Mouse (Mus musculus) adrenal gland, postnatal 10 days (tissue): ENCODE data around the gene Pick1. TPM values are rescaled to one million over a fixed set of nuclear protein-coding genes. Genes with fewer than 3 reads are reported as not detected.
"Not testable (repeated sequence)": the region's sequence is repeated elsewhere in the genome, so short reads cannot be mapped to it uniquely, and the experiment has no call there.

Experiments used
- DNase-seq: peaks from one replicate; pipeline ENCODE4 v3.0.0; 2021; ENCODE audit warnings: mixed read lengths
- total RNA-seq, 2 experiments: library from RNA; stranded (reverse); gene quantifications; 2 replicates each; pipeline ENCODE4 v1.2.3; 2021

Pick1 gene
- total RNA-seq, 2 experiments from 2014 or later, result 18.9 to 28.4 TPM

- DNase-seq, result peak; percentile 94
Measured at GRCm38 (mm10) chr15:79224685-79225084, 4.3 kb upstream of the Pick1 start.

- not testable (repeated sequence) for DNase-seq
Measured at GRCm38 (mm10) chr15:79225780-79226179, 3.2 kb upstream of the Pick1 start.

- DNase-seq, result no peak
Measured at GRCm38 (mm10) chr15:79235268-79235667, 6.3 kb downstream of the Pick1 start.

DNA sequence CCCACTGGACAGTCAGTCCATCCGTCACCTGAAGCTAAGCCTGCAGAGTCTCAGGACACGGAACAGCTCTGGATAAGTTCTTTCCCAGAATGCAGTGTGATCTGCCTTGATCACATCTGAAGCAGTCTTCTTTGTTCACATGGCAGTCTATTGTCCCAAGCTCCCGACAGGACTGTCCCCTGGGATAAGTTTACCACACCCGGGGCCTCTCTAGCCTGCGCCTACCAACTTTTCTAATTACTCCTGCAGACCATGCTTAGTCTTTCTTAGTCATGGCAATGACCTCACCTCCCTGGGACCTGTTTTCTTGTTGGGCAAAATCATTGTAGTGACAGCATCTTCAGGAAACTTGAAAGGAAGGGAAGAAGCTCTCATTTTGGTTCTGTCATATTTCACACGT lies 9.1 kb downstream of the Pick1 start:
- DNase-seq, result no peak

GRCm38 (mm10) chr15:79242574-79243233 lies 13.7 kb downstream of the Pick1 start:
- no peak for DNase-seq

DNA sequence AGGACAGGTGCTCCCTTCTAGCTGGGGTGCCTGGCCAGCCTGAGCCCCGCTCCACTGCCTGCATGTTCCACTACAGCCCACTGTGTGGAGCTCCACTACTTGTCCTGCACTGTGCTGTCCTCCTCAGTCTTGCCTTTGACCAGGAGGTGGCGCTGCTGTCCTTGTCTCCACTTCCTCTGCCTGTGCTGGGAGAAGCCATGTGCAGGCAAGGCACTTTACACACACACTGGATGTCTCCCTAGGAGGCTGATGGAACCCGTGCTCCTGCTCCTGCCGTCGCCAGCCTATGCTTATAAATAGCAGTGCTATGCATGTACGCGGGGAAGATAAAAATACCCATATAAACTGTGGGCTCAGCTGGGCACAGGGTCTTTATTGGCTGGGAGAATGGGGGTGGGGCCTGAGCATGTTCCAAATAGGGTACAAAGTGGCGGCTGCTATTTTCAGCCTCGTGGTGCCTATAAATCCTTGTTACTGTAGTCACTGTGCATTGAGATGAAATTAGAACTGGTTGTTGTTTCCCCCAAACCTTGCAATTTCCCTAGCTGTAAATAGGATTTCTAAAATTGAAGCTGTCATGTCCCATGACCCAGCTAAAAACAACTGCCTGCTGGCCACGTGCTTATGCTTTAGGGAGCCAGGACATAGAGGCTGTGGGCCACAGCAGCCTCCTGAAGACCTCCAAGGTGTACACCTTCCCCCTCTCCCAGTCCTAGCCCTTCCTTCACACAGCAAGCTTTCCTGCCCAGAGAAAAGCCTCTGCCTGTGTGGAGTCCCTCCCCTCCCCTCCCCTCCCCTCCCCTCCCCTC lies 14.5 kb downstream of the Pick1 start:
- peak; percentile 96 for DNase-seq

- DNase-seq, result peak; percentile 67
Measured at GRCm38 (mm10) chr15:79244071-79244893, 15.3 kb downstream of the Pick1 start.

DNA sequence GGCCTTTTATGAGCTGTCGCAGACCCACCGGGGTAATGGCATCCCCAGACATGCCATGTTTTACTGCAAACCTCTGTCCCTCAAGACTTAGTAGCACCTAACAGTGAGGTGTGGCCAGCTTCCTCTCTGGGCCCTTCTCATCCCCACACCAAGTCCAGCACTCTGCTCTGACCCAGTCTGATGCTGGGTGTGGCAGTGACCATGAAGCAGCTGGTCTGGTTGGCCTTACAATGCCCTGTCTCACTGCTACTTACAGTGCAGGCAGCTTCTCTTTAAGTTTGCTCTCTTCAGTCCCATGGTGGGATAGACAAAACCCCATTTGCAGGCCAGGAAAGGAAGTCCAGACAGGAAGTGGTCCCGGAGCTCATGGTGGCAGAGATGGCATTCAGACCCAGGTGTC lies 16.3 kb downstream of the Pick1 start:
- DNase-seq, result no peak

GRCm38 (mm10) chr15:79250236-79250635 lies 21.3 kb downstream of the Pick1 start:
- DNase-seq, result peak; percentile 68

DNA sequence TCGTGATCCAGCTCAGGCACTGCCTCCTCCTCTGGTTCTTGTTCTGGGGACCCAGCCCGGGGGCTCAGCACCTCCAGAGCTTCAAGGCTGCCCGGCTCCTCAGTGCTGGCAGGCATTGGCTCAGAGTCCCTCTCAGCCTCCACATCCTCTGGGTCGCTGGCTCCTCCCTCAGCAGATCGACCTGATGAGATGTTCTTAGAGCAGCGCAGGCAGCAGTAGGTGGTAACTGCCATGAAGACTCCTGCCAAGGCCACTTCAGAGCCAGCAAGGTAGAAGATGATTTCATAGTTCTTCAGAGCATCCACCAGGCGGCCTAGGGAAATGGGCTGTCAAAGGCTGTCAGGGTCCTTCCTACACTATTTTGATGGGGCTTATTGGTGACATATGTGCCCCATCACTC lies 22.2 kb downstream of the Pick1 start:
- no peak for DNase-seq

GRCm38 (mm10) chr15:79251781-79252491 lies 23.0 kb downstream of the Pick1 start:
- no peak for DNase-seq

DNA sequence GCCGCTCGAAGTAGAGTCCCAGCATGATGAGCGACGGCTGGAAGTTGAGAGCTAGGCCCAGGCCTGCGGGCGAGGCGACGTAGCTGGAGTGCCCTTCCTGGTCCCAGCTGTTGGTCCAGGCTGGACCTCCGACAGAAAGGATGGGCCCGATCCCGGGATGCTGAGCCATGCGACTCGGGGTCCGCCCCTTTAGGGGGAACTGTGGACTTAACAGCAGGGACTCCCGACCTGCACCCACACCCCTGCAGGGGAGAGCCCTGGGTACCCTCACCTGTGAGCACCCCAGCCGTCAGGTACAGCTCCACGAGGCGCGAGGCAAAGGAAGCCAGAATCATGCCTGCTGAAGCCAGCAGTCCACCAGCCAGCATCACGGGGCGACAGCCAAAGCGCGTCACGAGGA lies 23.6 kb downstream of the Pick1 start:
- DNase-seq, result no peak

- DNase-seq, result no peak
Measured at GRCm38 (mm10) chr15:79254661-79255060, 25.7 kb downstream of the Pick1 start, which contains the start of gene Slc16a8. Gene Slc16a8, minus strand, starts transcription at chr15:79254761.

DNA sequence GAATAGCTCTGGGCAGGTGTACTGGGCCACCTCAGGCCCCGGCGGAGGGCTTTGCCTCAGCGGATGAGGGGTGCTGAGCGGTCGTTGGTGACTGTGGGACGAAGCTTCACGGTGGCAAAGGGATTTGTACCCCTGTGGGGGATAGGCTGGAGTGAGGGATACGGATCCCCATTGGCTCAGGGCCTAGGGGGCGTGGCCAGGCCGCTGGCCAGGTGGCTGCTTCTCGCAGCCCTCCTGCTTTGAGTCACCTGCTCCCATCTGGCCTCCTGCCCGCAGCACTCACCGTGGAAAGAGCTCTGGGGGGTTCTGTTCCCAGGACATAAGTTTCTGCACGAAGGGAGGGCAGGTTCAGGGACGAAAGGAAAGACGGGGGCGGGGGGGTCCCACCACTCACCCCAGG lies 29.5 kb downstream of the Pick1 start:
- no peak for DNase-seq

DNA sequence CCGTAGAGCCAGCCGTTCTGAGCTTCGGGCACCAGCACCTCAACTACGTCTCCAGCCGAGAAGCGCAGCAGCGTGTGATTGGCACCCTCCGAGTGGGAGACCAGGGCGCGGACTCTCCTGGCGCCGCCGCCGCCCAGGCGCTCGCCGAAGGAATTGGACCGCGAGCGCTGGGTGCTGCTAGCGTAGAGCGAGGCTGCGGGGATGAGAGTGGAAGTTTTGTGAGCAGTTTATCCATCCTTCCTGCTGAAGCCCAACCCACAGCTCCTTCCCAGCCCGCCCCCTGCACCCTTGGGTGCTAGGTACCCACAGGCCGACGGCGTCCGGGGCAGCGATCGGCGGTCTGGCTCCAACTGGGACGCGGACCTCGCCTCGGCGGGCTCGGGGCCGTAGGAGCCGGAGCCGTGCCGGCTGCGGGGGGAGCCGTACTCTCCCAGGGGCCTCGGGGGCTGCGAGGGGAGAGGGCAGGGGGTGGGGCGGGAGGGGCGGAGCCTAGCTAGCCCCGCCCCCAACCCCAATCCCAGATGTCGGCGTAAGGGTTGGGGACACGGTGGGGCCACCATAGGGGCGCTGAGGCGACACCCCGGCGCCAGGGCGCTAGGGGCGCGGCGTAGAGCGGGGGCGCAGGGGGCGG lies 32.2 kb downstream of the Pick1 start:
- DNase-seq, result peak; percentile 35

- DNase-seq, result no peak
Measured at GRCm38 (mm10) chr15:79261757-79262156, 32.8 kb downstream of the Pick1 start.

DNA sequence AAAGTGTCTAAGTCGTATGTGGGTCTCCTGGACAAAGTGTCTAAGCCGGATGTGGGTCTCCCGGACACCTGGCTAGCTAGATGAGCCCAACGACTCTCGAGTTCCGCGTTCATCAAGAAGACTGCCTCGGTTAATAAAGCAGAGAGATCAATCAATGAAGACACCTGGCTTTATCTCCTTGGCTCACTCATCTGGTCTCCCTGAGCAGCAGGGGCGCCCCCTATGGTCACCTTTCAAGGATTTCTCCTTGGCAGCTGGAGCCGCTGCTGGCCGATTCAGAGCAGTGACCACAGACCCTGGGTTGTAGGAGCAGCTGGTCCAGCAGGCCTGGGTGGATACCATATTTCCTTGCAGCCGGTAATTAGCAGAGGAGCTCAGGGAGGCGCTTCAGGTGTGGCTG lies 33.4 kb downstream of the Pick1 start:
- DNase-seq, result peak; percentile 42

GRCm38 (mm10) chr15:79262786-79263309 lies 33.9 kb downstream of the Pick1 start:
- no peak for DNase-seq

GRCm38 (mm10) chr15:79263726-79264125 lies 34.8 kb downstream of the Pick1 start:
- no peak for DNase-seq

- no peak for DNase-seq
Measured at GRCm38 (mm10) chr15:79265384-79265783, 36.4 kb downstream of the Pick1 start.

DNA sequence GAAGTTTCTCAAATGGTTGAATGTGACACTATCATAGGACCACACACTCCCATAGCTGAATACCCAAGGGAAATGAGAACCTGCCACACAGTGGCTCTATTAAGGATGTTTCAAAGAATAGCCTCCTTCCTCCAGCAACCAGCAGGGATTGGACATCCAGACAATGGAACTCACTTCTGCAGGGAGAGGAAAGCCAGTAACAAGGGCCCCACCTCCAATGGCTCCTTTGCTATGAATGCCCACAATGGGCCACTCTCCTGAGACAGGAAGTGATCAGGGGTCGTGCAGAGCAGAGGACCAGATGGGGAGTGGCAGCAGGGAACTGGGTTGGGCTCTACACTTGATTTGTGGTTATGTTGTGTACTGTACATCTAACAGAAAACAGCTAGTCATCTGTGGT lies 39.5 kb downstream of the Pick1 start:
- no peak for DNase-seq
